Mouse (Mus musculus): ENCODE data around the gene Galc. TPM values are rescaled to one million over a fixed set of nuclear protein-coding genes. Genes with fewer than 3 reads are reported as not detected.

Gene Galc
- polyA plus RNA-seq, 1 experiment from 2014 or later = 9.7 TPM

GRCm38 (mm10) chr12:98210495-98210894, 48.8 kb downstream of the Galc start:
- no peaks in the 10 kb centered on the region for H3K27me3 ChIP-seq (replicated peaks; ENCODE audit: control insufficient read depth, insufficient read depth, low read length)
- H3K36me3 ChIP-seq (ENCODE audit: control insufficient read depth, insufficient read depth, low read length) = no peaks in the 10 kb centered on the region
- H3K4me2 ChIP-seq (ENCODE audit: low read length) = no peak overlapping the region
- H3K27ac ChIP-seq (ENCODE audit: low read depth, low read length) = no peak overlapping the region
- no peaks in the 10 kb centered on the region for H3K9me3 ChIP-seq (replicated peaks; ENCODE audit: control insufficient read depth, low read length)
- WGBS = 94% methylated on average over 6 of the region's 6 CpGs
- DNase-seq (ENCODE audit: low spot score) = no peak
- no peaks in the 10 kb centered on the region for H3K4me1 ChIP-seq (ENCODE audit: control insufficient read depth, insufficient read depth, low read length)
- no peak overlapping the region for H3K9ac ChIP-seq (ENCODE audit: low read length)
- ATAC-seq = no peak
- no peak overlapping the region for H3K4me3 ChIP-seq (ENCODE audit: low read depth, low read length)

- H3K4me2 ChIP-seq (ENCODE audit: low read length) = no peak overlapping the region
- no peak overlapping the region for H3K27ac ChIP-seq (ENCODE audit: low read depth, low read length)
- ATAC-seq = no peak
- H3K4me1 ChIP-seq (ENCODE audit: control insufficient read depth, insufficient read depth, low read length) = no peaks in the 10 kb centered on the region
- 85% methylated on average over 10 of the region's 10 CpGs for WGBS
- H3K9ac ChIP-seq (ENCODE audit: low read length) = no peak overlapping the region
- no peak for DNase-seq (ENCODE audit: low spot score)
- H3K4me3 ChIP-seq (ENCODE audit: low read depth, low read length) = no peak overlapping the region
- no peaks in the 10 kb centered on the region for H3K36me3 ChIP-seq (ENCODE audit: control insufficient read depth, insufficient read depth, low read length)
- H3K9me3 ChIP-seq (replicated peaks; ENCODE audit: control insufficient read depth, low read length) = no peaks in the 10 kb centered on the region
- H3K27me3 ChIP-seq (replicated peaks; ENCODE audit: control insufficient read depth, insufficient read depth, low read length) = no peaks in the 10 kb centered on the region
Observed at GRCm38 (mm10) chr12:98208104-98208503, 51.2 kb downstream of the Galc start.

- H3K4me2 ChIP-seq (ENCODE audit: low read length) = no peak overlapping the region
- H3K27ac ChIP-seq (ENCODE audit: low read depth, low read length) = no peak overlapping the region
- 89% methylated on average over 4 of the region's 4 CpGs for WGBS
- H3K27me3 ChIP-seq (replicated peaks; ENCODE audit: control insufficient read depth, insufficient read depth, low read length) = no peaks in the 10 kb centered on the region
- no peaks in the 10 kb centered on the region for H3K4me1 ChIP-seq (ENCODE audit: control insufficient read depth, insufficient read depth, low read length)
- no peaks in the 10 kb centered on the region for H3K36me3 ChIP-seq (ENCODE audit: control insufficient read depth, insufficient read depth, low read length)
- ATAC-seq = no peak
- no peak overlapping the region for H3K4me3 ChIP-seq (ENCODE audit: low read depth, low read length)
- no peak overlapping the region for H3K9ac ChIP-seq (ENCODE audit: low read length)
- no peak for DNase-seq (ENCODE audit: low spot score)
- no peaks in the 10 kb centered on the region for H3K9me3 ChIP-seq (replicated peaks; ENCODE audit: control insufficient read depth, low read length)
Observed at GRCm38 (mm10) chr12:98205450-98206051, 53.7 kb downstream of the Galc start.

GRCm38 (mm10) chr12:98197401-98197800, 61.9 kb downstream of the Galc start:
- Histone ChIP-seq H3K36me3 (ENCODE audit: control insufficient read depth, insufficient read depth, low read length) (no peaks in the 10 kb centered on the region), H3K27me3 (replicated peaks; ENCODE audit: control insufficient read depth, insufficient read depth, low read length) (no peaks in the 10 kb centered on the region), H3K4me3 (ENCODE audit: low read depth, low read length) (no peak overlapping the region), H3K9ac (ENCODE audit: low read length) (no peak overlapping the region), H3K4me2 (ENCODE audit: low read length) (no peak overlapping the region), H3K4me1 (ENCODE audit: control insufficient read depth, insufficient read depth, low read length) (no peaks in the 10 kb centered on the region), H3K9me3 (replicated peaks; ENCODE audit: control insufficient read depth, low read length) (no peaks in the 10 kb centered on the region), H3K27ac (ENCODE audit: low read depth, low read length) (no peak overlapping the region)
- ATAC-seq = no peak
- WGBS = 65% methylated on average over 1 of the region's 1 CpGs
- DNase-seq (ENCODE audit: low spot score) = no peak

GRCm38 (mm10) chr12:98190201-98190600, 69.1 kb downstream of the Galc start:
- no peaks in the 10 kb centered on the region for H3K9me3 ChIP-seq (replicated peaks; ENCODE audit: control insufficient read depth, low read length)
- DNase-seq (ENCODE audit: low spot score) (no peak), ATAC-seq (no peak)
- H3K9ac ChIP-seq (ENCODE audit: low read length) = no peak overlapping the region
- H3K27me3 ChIP-seq (replicated peaks; ENCODE audit: control insufficient read depth, insufficient read depth, low read length) = no peaks in the 10 kb centered on the region
- no peak overlapping the region for H3K27ac ChIP-seq (ENCODE audit: low read depth, low read length)
- no peak overlapping the region for H3K4me2 ChIP-seq (ENCODE audit: low read length)
- no peaks in the 10 kb centered on the region for H3K4me1 ChIP-seq (ENCODE audit: control insufficient read depth, insufficient read depth, low read length)
- H3K36me3 ChIP-seq (ENCODE audit: control insufficient read depth, insufficient read depth, low read length) = no peaks in the 10 kb centered on the region
- WGBS = 74% methylated on average over 1 of the region's 1 CpGs
- no peak overlapping the region for H3K4me3 ChIP-seq (ENCODE audit: low read depth, low read length)

GRCm38 (mm10) chr12:98189096-98189495, 70.2 kb downstream of the Galc start:
- ATAC-seq (no peak; the same call in 1 of the 2 replicates), DNase-seq (ENCODE audit: low spot score) (no peak)
- no peak overlapping the region for H3K9ac ChIP-seq (ENCODE audit: low read length)
- H3K4me3 ChIP-seq (ENCODE audit: low read depth, low read length) = no peak overlapping the region
- no peaks in the 10 kb centered on the region for H3K9me3 ChIP-seq (replicated peaks; ENCODE audit: control insufficient read depth, low read length)
- no peak overlapping the region for H3K27ac ChIP-seq (ENCODE audit: low read depth, low read length)
- H3K4me2 ChIP-seq (ENCODE audit: low read length) = no peak overlapping the region
- no peaks in the 10 kb centered on the region for H3K27me3 ChIP-seq (replicated peaks; ENCODE audit: control insufficient read depth, insufficient read depth, low read length)
- no peaks in the 10 kb centered on the region for H3K36me3 ChIP-seq (ENCODE audit: control insufficient read depth, insufficient read depth, low read length)
- H3K4me1 ChIP-seq (ENCODE audit: control insufficient read depth, insufficient read depth, low read length) = no peaks in the 10 kb centered on the region
- WGBS = 73% methylated on average over 9 of the region's 9 CpGs

GRCm38 (mm10) chr12:98187186-98187899, 71.9 kb downstream of the Galc start:
- H3K4me3 ChIP-seq (ENCODE audit: low read depth, low read length) = no peak overlapping the region
- DNase-seq (ENCODE audit: low spot score) (peak; percentile 41), ATAC-seq (peak; percentile 60; the same call in 1 of the 2 replicates)
- no peaks in the 10 kb centered on the region for H3K27me3 ChIP-seq (replicated peaks; ENCODE audit: control insufficient read depth, insufficient read depth, low read length)
- no peaks in the 10 kb centered on the region for H3K9me3 ChIP-seq (replicated peaks; ENCODE audit: control insufficient read depth, low read length)
- no peak overlapping the region for H3K27ac ChIP-seq (ENCODE audit: low read depth, low read length)
- WGBS = 66% methylated on average over 8 of the region's 8 CpGs
- H3K4me2 ChIP-seq (ENCODE audit: low read length) = no peak overlapping the region
- H3K36me3 ChIP-seq (ENCODE audit: control insufficient read depth, insufficient read depth, low read length) = no peaks in the 10 kb centered on the region
- H3K9ac ChIP-seq (ENCODE audit: low read length) = no peak overlapping the region
- H3K4me1 ChIP-seq (ENCODE audit: control insufficient read depth, insufficient read depth, low read length) = no peaks in the 10 kb centered on the region

GRCm38 (mm10) chr12:98181729-98182128, 77.5 kb downstream of the Galc start:
- no peaks in the 10 kb centered on the region for H3K36me3 ChIP-seq (ENCODE audit: control insufficient read depth, insufficient read depth, low read length)
- no peak overlapping the region for H3K27ac ChIP-seq (ENCODE audit: low read depth, low read length)
- DNase-seq (ENCODE audit: low spot score) = peak; percentile 93
- no peaks in the 10 kb centered on the region for H3K27me3 ChIP-seq (replicated peaks; ENCODE audit: control insufficient read depth, insufficient read depth, low read length)
- H3K4me3 ChIP-seq (ENCODE audit: low read depth, low read length) = no peak overlapping the region
- H3K4me1 ChIP-seq (ENCODE audit: control insufficient read depth, insufficient read depth, low read length) = peaks cover 6% of the 10 kb centered on the region; the same call in 1 of the 2 replicates
- H3K9me3 ChIP-seq (replicated peaks; ENCODE audit: control insufficient read depth, low read length) = no peaks in the 10 kb centered on the region
- peak overlapping the region; percentile 34; the same call in 1 of the 2 replicates for H3K4me2 ChIP-seq (ENCODE audit: low read length)
- H3K9ac ChIP-seq (ENCODE audit: low read length) = no peak overlapping the region
- ATAC-seq = peak; percentile 71
- 13% methylated on average over 9 of the region's 9 CpGs for WGBS

GRCm38 (mm10) chr12:98180807-98181206, 78.5 kb downstream of the Galc start:
- Histone ChIP-seq H3K9me3 (replicated peaks; ENCODE audit: control insufficient read depth, low read length) (no peaks in the 10 kb centered on the region), H3K4me2 (ENCODE audit: low read length) (no peak overlapping the region), H3K27ac (ENCODE audit: low read depth, low read length) (no peak overlapping the region), H3K36me3 (ENCODE audit: control insufficient read depth, insufficient read depth, low read length) (no peaks in the 10 kb centered on the region), H3K4me1 (ENCODE audit: control insufficient read depth, insufficient read depth, low read length) (peaks cover 6% of the 10 kb centered on the region; the same call in 1 of the 2 replicates), H3K4me3 (ENCODE audit: low read depth, low read length) (no peak overlapping the region), H3K9ac (ENCODE audit: low read length) (no peak overlapping the region), H3K27me3 (replicated peaks; ENCODE audit: control insufficient read depth, insufficient read depth, low read length) (no peaks in the 10 kb centered on the region)
- DNase-seq (ENCODE audit: low spot score) (peak; percentile 38), ATAC-seq (peak; percentile 30; the same call in 1 of the 2 replicates)
- WGBS = 71% methylated on average over 6 of the region's 6 CpGs

All from forebrain, embryonic 14.5 days (tissue).